Mouse (Mus musculus) megakaryocyte, embryonic 14.5 days (primary cell): ENCODE measurements around the gene Adss.

ENCODE experiments used
- FLI1 ChIP-seq: IDR thresholded peaks from 2 replicates; pipeline ENCODE4 v1.6.1; 2012; ENCODE audit warnings: low read length, inconsistent platforms, mixed read lengths
- GATA1 ChIP-seq: IDR thresholded peaks from 3 replicates; pipeline ENCODE4 v1.6.1; 2012; ENCODE audit warnings: mixed read lengths, low read length, inconsistent platforms, borderline replicate concordance

GRCm38 (mm10) chr1:177719029-177719427 is 77.3 kb downstream of the Adss start:
- TF ChIP-seq GATA1 (no peak), FLI1 (no peak)
